Mouse (Mus musculus) small intestine, adult 2 months (tissue): Measurements from ENCODE around the gene Hist1h4i.

Source experiments
- CTCF ChIP-seq: fragments of 200-500 bp; IDR thresholded peaks from 2 replicates; pipeline ENCODE4 v1.5.1; 2012; ENCODE audit warnings: low read depth, mild to moderate bottlenecking, control low read depth, inconsistent platforms, low read length, moderate library complexity, mixed read lengths; ENCODE audit not compliant: insufficient replicate concordance, insufficient read length; ENCODE audit errors: extremely low read depth
- POLR2A ChIP-seq: fragments of 200-500 bp; IDR thresholded peaks from 2 replicates; pipeline ENCODE4 v1.6.1; 2012; ENCODE audit warnings: low read depth, mild to moderate bottlenecking, control low read depth, inconsistent platforms, low read length, moderate library complexity

DNA sequence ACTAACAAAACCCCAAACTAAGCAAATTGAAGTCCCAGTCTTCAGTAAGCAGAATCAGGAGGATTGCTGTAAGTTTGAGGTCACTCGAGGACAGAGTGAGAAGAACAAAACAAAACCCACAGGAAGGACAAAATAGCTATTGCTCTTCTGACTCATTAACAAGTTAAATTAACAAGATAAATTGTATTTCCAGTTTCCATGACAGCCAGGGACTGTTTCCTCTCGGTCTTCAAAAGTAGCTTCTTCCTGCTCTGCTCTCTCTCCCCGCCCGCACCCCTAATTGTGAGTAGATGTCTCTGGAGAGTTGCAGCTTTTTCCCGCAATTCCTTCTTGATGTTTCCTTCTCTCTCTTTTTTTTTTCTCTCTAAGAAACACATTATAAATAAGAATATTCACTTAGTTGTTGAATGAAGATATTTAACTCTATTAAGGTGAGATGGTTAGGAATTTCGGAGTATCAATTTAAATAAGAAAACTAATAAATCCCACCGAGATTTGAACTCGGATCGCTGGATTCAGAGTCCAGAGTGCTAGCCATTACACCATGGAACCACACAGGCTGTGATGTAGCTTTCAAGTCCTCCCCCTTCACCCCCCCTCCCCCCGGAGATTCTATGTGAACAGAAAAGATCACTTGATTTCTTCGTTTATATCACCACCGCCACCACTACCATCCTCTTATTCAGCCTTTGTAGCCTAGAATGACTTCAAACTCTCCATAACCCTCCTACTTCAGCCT, 44.9 kb downstream of the Hist1h4i start:
- no peak for TF ChIP-seq POLR2A
- no peak for TF ChIP-seq CTCF
